ENCODE assay signal across 16 mouse cellular contexts in the genomic region with DNA sequence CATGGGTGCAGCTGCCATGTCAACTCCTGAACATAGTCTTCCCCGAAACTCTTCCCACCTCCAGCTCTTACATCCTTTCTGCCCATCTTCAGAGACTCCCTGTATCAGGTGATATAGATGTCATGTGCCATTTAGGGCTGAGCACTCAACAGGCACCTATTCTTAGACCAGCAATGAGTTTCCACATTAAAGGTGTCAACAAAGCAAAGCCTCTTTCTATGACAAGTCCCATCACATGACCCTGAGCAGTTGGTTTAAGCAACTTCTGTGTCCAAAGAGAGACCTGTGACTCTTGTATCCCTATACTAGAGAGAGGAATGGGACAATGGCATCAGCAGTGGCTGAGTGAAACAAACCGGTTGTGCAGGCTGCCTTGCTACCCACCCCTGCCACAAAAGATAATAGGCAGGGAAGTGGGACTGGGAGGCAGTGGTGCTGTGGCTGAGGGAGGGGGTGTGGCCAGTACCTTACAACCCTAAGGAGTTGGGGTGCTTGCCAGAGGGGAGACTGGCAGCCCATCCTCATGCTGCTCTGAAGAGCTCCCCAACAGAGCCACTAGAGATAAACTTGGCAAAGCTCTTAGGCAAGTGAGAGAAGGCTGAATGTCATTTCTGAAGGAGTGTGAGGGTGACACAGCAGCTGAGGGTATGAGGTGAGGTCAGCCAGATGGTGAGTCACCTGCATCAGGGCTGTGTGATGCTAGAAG. TPM values are rescaled to one million over a fixed set of nuclear protein-coding genes. Genes with fewer than 3 reads are reported as not detected.
DNase-seq lines count a peak whose midpoint lies in the region; ATAC-seq and TF ChIP-seq lines count a peak whose summit lies in the region.
"Had no signal": no experiment of that assay in that cellular context is flagged by ENCODE, and none has a peak within 500 bp of the region (broad histone marks: within the 10 kb centered on the region; RNA-seq: fewer than 3 reads in every experiment).

No protein-coding gene starts in this region.

- H3K4me1 ChIP-seq in heart, embryonic 11.5 days (ENCODE audit: control insufficient read depth, insufficient read depth, low read length) = peaks cover 10% of the 10 kb centered on the region; the same call in 1 of the 2 replicates
- H3K4me1 ChIP-seq in lung, postnatal 0 days (ENCODE audit: insufficient read depth, low read depth, low read length) = no peaks in the 10 kb centered on the region
- no peaks in the 10 kb centered on the region for H3K4me1 ChIP-seq in kidney, embryonic 14.5 days (ENCODE audit: control insufficient read depth, insufficient read depth, low read length)
- H3K4me1 ChIP-seq: midbrain, embryonic 12.5 days had no signal

- no peaks in the 10 kb centered on the region for H3K27me3 ChIP-seq in heart, embryonic 11.5 days (ENCODE audit: control insufficient read depth, insufficient read depth, low read length)
- H3K27me3 ChIP-seq in lung, postnatal 0 days (replicated peaks; ENCODE audit: insufficient read depth, low read length) = no peaks in the 10 kb centered on the region
- H3K27me3 ChIP-seq in kidney, embryonic 14.5 days (ENCODE audit: control insufficient read depth, insufficient read depth, low read length) = no peaks in the 10 kb centered on the region
- H3K27me3 ChIP-seq: midbrain, embryonic 12.5 days had no signal

- 30% methylated on average over 2 of the region's 2 CpGs for WGBS in heart, embryonic 11.5 days (ENCODE audit: insufficient replicate concordance)
- WGBS in lung, postnatal 0 days = 39% methylated on average over 2 of the region's 2 CpGs
- WGBS in kidney, embryonic 14.5 days = 67% methylated on average over 2 of the region's 2 CpGs

- H3K27ac ChIP-seq in heart, embryonic 11.5 days (ENCODE audit: low read depth, low read length) = peak overlapping the region; percentile 25; the same call in 1 of the 2 replicates
- no peak overlapping the region for H3K27ac ChIP-seq in lung, postnatal 0 days (ENCODE audit: low read length)
- H3K27ac ChIP-seq in kidney, embryonic 14.5 days (ENCODE audit: low read depth, low read length) = no peak overlapping the region
- H3K27ac ChIP-seq: hindbrain, embryonic 14.5 days; kidney, postnatal 0 days; midbrain, embryonic 12.5 days had no signal

- intact Hi-C loops in heart, postnatal 14 days (cut with DNase I) = no loop called here

- H3K36me3 ChIP-seq in heart, embryonic 11.5 days (ENCODE audit: control insufficient read depth, insufficient read depth, low read length) = no peaks in the 10 kb centered on the region
- H3K36me3 ChIP-seq in lung, postnatal 0 days (ENCODE audit: insufficient read depth, low read length) = no peaks in the 10 kb centered on the region
- no peaks in the 10 kb centered on the region for H3K36me3 ChIP-seq in kidney, embryonic 14.5 days (ENCODE audit: control insufficient read depth, insufficient read depth, low read length)
- H3K36me3 ChIP-seq: G1E; midbrain, embryonic 12.5 days had no signal

- H3K9ac ChIP-seq in heart, embryonic 11.5 days (ENCODE audit: low read depth, low read length) = no peak overlapping the region
- H3K9ac ChIP-seq in lung, postnatal 0 days (replicated peaks; ENCODE audit: low read depth) = no peak overlapping the region
- H3K9ac ChIP-seq in kidney, embryonic 14.5 days (ENCODE audit: low read depth, low read length) = no peak overlapping the region
- H3K9ac ChIP-seq: hindbrain, embryonic 14.5 days; midbrain, embryonic 12.5 days had no signal

- no peak overlapping the region for H3K4me3 ChIP-seq in heart, embryonic 11.5 days (ENCODE audit: low read depth, low read length)
- no peak overlapping the region for H3K4me3 ChIP-seq in lung, postnatal 0 days (ENCODE audit: low read depth, low read length)
- H3K4me3 ChIP-seq in kidney, embryonic 14.5 days (ENCODE audit: low read length) = no peak overlapping the region
- H3K4me3 ChIP-seq: midbrain, embryonic 12.5 days had no signal

- TF ChIP-seq EP300 in lung, postnatal 0 days (IDR thresholded peaks at IDR 0.05) = no peak

- ATAC-seq in heart, embryonic 11.5 days (replicated peaks; ENCODE audit: insufficient number of reproducible peaks, low FRiP score, low TSS enrichment) = peak; percentile 35
- ATAC-seq in lung, postnatal 0 days = peak; percentile 88
- ATAC-seq in kidney, embryonic 14.5 days (ENCODE audit: low FRiP score, low TSS enrichment) = no peak
- ATAC-seq: forebrain, embryonic 14.5 days had no signal

- H3K9me3 ChIP-seq in heart, embryonic 11.5 days (replicated peaks; ENCODE audit: control insufficient read depth, low read length) = no peaks in the 10 kb centered on the region
- H3K9me3 ChIP-seq in lung, postnatal 0 days (ENCODE audit: low read length) = no peaks in the 10 kb centered on the region
- H3K9me3 ChIP-seq in kidney, embryonic 14.5 days (ENCODE audit: control insufficient read depth, low read length) = no peaks in the 10 kb centered on the region
- H3K9me3 ChIP-seq: G1E; midbrain, embryonic 12.5 days had no signal

- peak; percentile 92 for DNase-seq in heart, adult 11 months
- no peak for DNase-seq in heart, postnatal 14 days
- DNase-seq in adrenal gland, postnatal 10 days = peak; percentile 27
- DNase-seq in lung, postnatal 0 days (ENCODE audit: low spot score) = peak; percentile 69
- DNase-seq in thymus, postnatal 4 days = no peak
- DNase-seq in spleen, postnatal 4 days (ENCODE audit: low spot score in 2 of 2) = no peak
- DNase-seq: B cell, adult 2 months; cerebellum, adult 11 months; thymus, postnatal 36 days had no signal

- no peak overlapping the region for H3K4me2 ChIP-seq in heart, embryonic 11.5 days
- no peak overlapping the region for H3K4me2 ChIP-seq in lung, postnatal 0 days (replicated peaks; ENCODE audit: low read depth, low read length)
- H3K4me2 ChIP-seq in kidney, embryonic 14.5 days (replicated peaks; ENCODE audit: low read depth, low read length) = no peak overlapping the region
- H3K4me2 ChIP-seq: hindbrain, embryonic 14.5 days; midbrain, embryonic 12.5 days had no signal

- TF ChIP-seq CTCF in lung, postnatal 0 days (IDR thresholded peaks at IDR 0.05) = no peak

RNA-seq across cellular contexts. Expression of gene Zranb1, which starts 30.0 kb away (rescaled TPM):
- total RNA-seq in heart, postnatal 14 days (2021) = 10 to 100 TPM; 31.0 to 31.5 TPM
- total RNA-seq in adrenal gland, postnatal 10 days (2021) = 10 to 100 TPM; 33.7 to 37.9 TPM
- 9.7 and 10.6 TPM in 2 replicates for polyA plus RNA-seq in heart, embryonic 11.5 days (2014; fragmentation: Nextera tagmentation; extraction: Ambion mirVana)
- polyA plus RNA-seq in lung, postnatal 0 days (2015; fragmentation: Nextera tagmentation; extraction: Ambion mirVana) = 13.5 and 13.8 TPM in 2 replicates
- polyA plus RNA-seq in kidney, embryonic 14.5 days (2014; fragmentation: Nextera tagmentation; extraction: Ambion mirVana) = 18.0 and 20.0 TPM in 2 replicates

RNA-seq across cellular contexts. Expression of gene Abraxas2, which starts 42.0 kb away (rescaled TPM):
- 10 to 100 TPM; 19.2 to 20.8 TPM for total RNA-seq in heart, postnatal 14 days (2021)
- total RNA-seq in adrenal gland, postnatal 10 days (2021) = 10 to 100 TPM; 31.3 to 33.3 TPM
- polyA plus RNA-seq in heart, embryonic 11.5 days (2014; fragmentation: Nextera tagmentation; extraction: Ambion mirVana) = 31.5 and 35.2 TPM in 2 replicates
- polyA plus RNA-seq in lung, postnatal 0 days (2015; fragmentation: Nextera tagmentation; extraction: Ambion mirVana) = 26.7 and 27.1 TPM in 2 replicates
- polyA plus RNA-seq in kidney, embryonic 14.5 days (2014; fragmentation: Nextera tagmentation; extraction: Ambion mirVana) = 37.6 and 50.0 TPM in 2 replicates

RNA-seq across cellular contexts. Expression of gene Eef1akmt2, which starts 48.5 kb away (rescaled TPM):
- total RNA-seq in heart, postnatal 14 days (2021) = 10 to 100 TPM in 1 of 2 experiments, 1 to 10 TPM in 1; 9.5 to 10.9 TPM
- total RNA-seq in adrenal gland, postnatal 10 days (2021) = 10 to 100 TPM; 20.9 to 27.4 TPM
- 43.7 and 44.4 TPM in 2 replicates for polyA plus RNA-seq in heart, embryonic 11.5 days (2014; fragmentation: Nextera tagmentation; extraction: Ambion mirVana)
- 34.5 and 37.2 TPM in 2 replicates for polyA plus RNA-seq in lung, postnatal 0 days (2015; fragmentation: Nextera tagmentation; extraction: Ambion mirVana)
- 72.4 and 101 TPM in 2 replicates for polyA plus RNA-seq in kidney, embryonic 14.5 days (2014; fragmentation: Nextera tagmentation; extraction: Ambion mirVana)

Comparison
In these comparisons a context has a peak if more than half of its experiments do, and no peak if none do; other contexts are left out.
1. DNase-seq: peak in heart, adult 11 months (single experiment), adrenal gland, postnatal 10 days (single experiment) and lung, postnatal 0 days (single experiment); none in heart, postnatal 14 days (0 of 2), thymus, postnatal 4 days (single experiment) and spleen, postnatal 4 days (0 of 2).